Mouse (Mus musculus): Measurements from ENCODE around the gene Sgf29. TPM values are rescaled to one million over a fixed set of nuclear protein-coding genes. Genes with fewer than 3 reads are reported as not detected.

Gene Sgf29
- polyA plus RNA-seq (2015; fragmentation: Nextera tagmentation; extraction: Ambion mirVana): 27.7 and 28.8 TPM in 2 replicates

GRCm38 (mm10) chr7:126649231-126650051 is at the start of gene Sgf29:
Gene Sgf29 (plus strand): TSS chr7:126649309.
- H3K36me3 ChIP-seq: no peaks in the 10 kb centered on the region
- H3K9ac ChIP-seq: peak within 1 kb of the TSS; percentile 87
- ATAC-seq (ENCODE audit: extremely low read depth, insufficient number of reproducible peaks, low FRiP score, low TSS enrichment): peak; percentile 97
- WGBS: under 1% methylated on average over 57 of the region's 57 CpGs
- no peaks in the 10 kb centered on the region for H3K9me3 ChIP-seq
- H3K27ac ChIP-seq (replicated peaks): peak within 1 kb of the TSS; percentile 94
- peaks cover 19% of the 10 kb centered on the region for H3K4me1 ChIP-seq
- H3K27me3 ChIP-seq (replicated peaks): no peaks in the 10 kb centered on the region
- H3K4me3 ChIP-seq: peak within 1 kb of the TSS; percentile 67
- H3K4me2 ChIP-seq: peak within 1 kb of the TSS; percentile 81

GRCm38 (mm10) chr7:126601896-126602295 is 47.2 kb upstream of the Sgf29 start:
- no peak overlapping the region for H3K4me3 ChIP-seq
- no peaks in the 10 kb centered on the region for H3K36me3 ChIP-seq
- H3K9ac ChIP-seq: no peak overlapping the region
- no peak for ATAC-seq (ENCODE audit: extremely low read depth, insufficient number of reproducible peaks, low FRiP score, low TSS enrichment)
- H3K27me3 ChIP-seq (replicated peaks): no peaks in the 10 kb centered on the region
- H3K4me2 ChIP-seq: no peak overlapping the region
- WGBS: 49% methylated on average over 4 of the region's 5 CpGs
- no peaks in the 10 kb centered on the region for H3K4me1 ChIP-seq
- no peak overlapping the region for H3K27ac ChIP-seq (replicated peaks)
- no peaks in the 10 kb centered on the region for H3K9me3 ChIP-seq

- H3K9me3 ChIP-seq: no peaks in the 10 kb centered on the region
- no peaks in the 10 kb centered on the region for H3K27me3 ChIP-seq (replicated peaks)
- whole genome bisulfite sequencing: 69% methylated on average over 3 of the region's 3 CpGs
Observed at GRCm38 (mm10) chr7:126602650-126603049, 46.5 kb upstream of the Sgf29 start.

DNA sequence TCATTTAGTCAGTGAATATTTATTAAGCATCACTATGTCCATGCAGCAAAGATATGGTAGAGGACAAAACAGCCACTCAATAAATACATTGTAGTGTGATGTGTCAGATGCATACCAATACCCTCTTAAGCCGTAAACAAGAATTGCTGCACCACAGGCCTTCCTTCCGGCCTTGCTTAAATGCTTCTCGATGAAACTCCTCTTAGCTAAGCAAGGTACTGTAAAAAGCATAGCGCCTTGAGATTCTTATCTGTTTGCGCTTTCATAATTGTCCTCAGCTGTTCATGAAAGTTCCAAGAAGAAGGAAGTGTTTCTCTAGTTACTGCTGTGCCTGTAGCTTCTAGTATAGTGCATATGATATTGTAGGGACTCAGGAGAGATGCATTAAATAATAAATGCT is 42.5 kb upstream of the Sgf29 start:
- Histone ChIP-seq H3K27me3 (replicated peaks) (no peaks in the 10 kb centered on the region), H3K9ac (no peak overlapping the region), H3K27ac (replicated peaks) (no peak overlapping the region), H3K4me2 (no peak overlapping the region), H3K4me3 (no peak overlapping the region), H3K4me1 (no peaks in the 10 kb centered on the region), H3K36me3 (no peaks in the 10 kb centered on the region), H3K9me3 (no peaks in the 10 kb centered on the region)
- WGBS: 75% methylated on average over 5 of the region's 5 CpGs
- ATAC-seq (ENCODE audit: extremely low read depth, insufficient number of reproducible peaks, low FRiP score, low TSS enrichment): no peak

More at GRCm38 (mm10) chr7:126602650-126603049, 46.5 kb upstream of the Sgf29 start:
- no peak overlapping the region for H3K4me2 ChIP-seq
- no peak overlapping the region for H3K4me3 ChIP-seq
- H3K27ac ChIP-seq (replicated peaks): no peak overlapping the region
- no peak for ATAC-seq (ENCODE audit: extremely low read depth, insufficient number of reproducible peaks, low FRiP score, low TSS enrichment)
- H3K4me1 ChIP-seq: no peaks in the 10 kb centered on the region
- no peak overlapping the region for H3K9ac ChIP-seq
- H3K36me3 ChIP-seq: no peaks in the 10 kb centered on the region

DNA sequence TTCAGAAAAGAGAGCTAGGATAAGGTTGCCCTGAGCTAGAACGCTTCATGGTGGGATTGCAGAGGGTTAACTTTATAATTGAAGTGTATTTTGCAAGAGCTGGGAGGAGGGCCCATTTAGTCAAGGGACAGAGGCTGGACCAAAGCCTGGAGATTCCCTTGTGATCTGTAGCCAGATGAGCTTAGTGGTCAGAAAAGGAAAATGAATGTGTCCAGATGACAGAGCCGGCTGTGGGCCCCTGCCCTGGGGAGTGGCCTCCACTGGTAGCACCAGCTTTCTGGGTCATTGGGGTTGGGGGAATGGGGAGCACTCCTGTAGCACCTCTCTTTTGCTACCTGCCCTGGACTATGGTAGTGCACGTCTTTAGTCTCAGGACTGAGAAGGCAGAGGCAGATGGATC is 42.0 kb upstream of the Sgf29 start:
- H3K27ac ChIP-seq (replicated peaks): no peak overlapping the region
- no peak for ATAC-seq (ENCODE audit: extremely low read depth, insufficient number of reproducible peaks, low FRiP score, low TSS enrichment)
- H3K36me3 ChIP-seq: no peaks in the 10 kb centered on the region
- no peaks in the 10 kb centered on the region for H3K4me1 ChIP-seq
- H3K9ac ChIP-seq: no peak overlapping the region
- H3K4me3 ChIP-seq: no peak overlapping the region
- no peaks in the 10 kb centered on the region for H3K27me3 ChIP-seq (replicated peaks)
- WGBS: 83% methylated on average over 3 of the region's 3 CpGs
- H3K9me3 ChIP-seq: no peaks in the 10 kb centered on the region
- no peak overlapping the region for H3K4me2 ChIP-seq

- H3K4me3 ChIP-seq: no peak overlapping the region
- ATAC-seq (ENCODE audit: extremely low read depth, insufficient number of reproducible peaks, low FRiP score, low TSS enrichment): no peak
- H3K4me1 ChIP-seq: no peaks in the 10 kb centered on the region
- H3K9me3 ChIP-seq: no peaks in the 10 kb centered on the region
- no peak overlapping the region for H3K4me2 ChIP-seq
- H3K9ac ChIP-seq: no peak overlapping the region
- H3K27ac ChIP-seq (replicated peaks): no peak overlapping the region
- WGBS: 75% methylated on average over 5 of the region's 5 CpGs
- no peaks in the 10 kb centered on the region for H3K27me3 ChIP-seq (replicated peaks)
- no peaks in the 10 kb centered on the region for H3K36me3 ChIP-seq
Observed at GRCm38 (mm10) chr7:126607796-126608195, 41.3 kb upstream of the Sgf29 start.

- Histone ChIP-seq H3K4me2 (no peak overlapping the region), H3K36me3 (no peaks in the 10 kb centered on the region), H3K27me3 (replicated peaks) (no peaks in the 10 kb centered on the region), H3K4me3 (no peak overlapping the region), H3K9ac (no peak overlapping the region), H3K27ac (replicated peaks) (no peak overlapping the region), H3K9me3 (peaks cover 5% of the 10 kb centered on the region; the same call in 1 of the 2 replicates), H3K4me1 (no peaks in the 10 kb centered on the region)
- ATAC-seq (ENCODE audit: extremely low read depth, insufficient number of reproducible peaks, low FRiP score, low TSS enrichment): no peak
- WGBS: 61% methylated on average over 3 of the region's 3 CpGs
Observed at GRCm38 (mm10) chr7:126612736-126613135, 36.4 kb upstream of the Sgf29 start.

GRCm38 (mm10) chr7:126616707-126617106 is 32.4 kb upstream of the Sgf29 start:
- Histone ChIP-seq H3K27ac (replicated peaks) (no peak overlapping the region), H3K4me3 (no peak overlapping the region), H3K9ac (no peak overlapping the region), H3K27me3 (replicated peaks) (no peaks in the 10 kb centered on the region), H3K36me3 (no peaks in the 10 kb centered on the region), H3K4me1 (peaks cover 2% of the 10 kb centered on the region), H3K9me3 (peaks cover 5% of the 10 kb centered on the region; the same call in 1 of the 2 replicates), H3K4me2 (no peak overlapping the region)
- WGBS: 60% methylated on average over 3 of the region's 3 CpGs
- no peak for ATAC-seq (ENCODE audit: extremely low read depth, insufficient number of reproducible peaks, low FRiP score, low TSS enrichment)

GRCm38 (mm10) chr7:126619559-126620275 is 29.4 kb upstream of the Sgf29 start:
- 0 out of 2 replicates have a peak, but pooled peaks cover 2% of the 10 kb centered on the region for H3K27me3 ChIP-seq (replicated peaks)
- no peaks in the 10 kb centered on the region for H3K9me3 ChIP-seq
- H3K4me3 ChIP-seq: no peak overlapping the region
- H3K27ac ChIP-seq (replicated peaks): no peak overlapping the region
- H3K4me1 ChIP-seq: peaks cover 10% of the 10 kb centered on the region
- WGBS: 70% methylated on average over 10 of the region's 10 CpGs
- H3K4me2 ChIP-seq: no peak overlapping the region
- H3K9ac ChIP-seq: no peak overlapping the region
- no peak for ATAC-seq (ENCODE audit: extremely low read depth, insufficient number of reproducible peaks, low FRiP score, low TSS enrichment)
- H3K36me3 ChIP-seq: no peaks in the 10 kb centered on the region

- H3K27ac ChIP-seq (replicated peaks): peak overlapping the region; percentile 41; the same call in 1 of the 2 replicates
Observed at GRCm38 (mm10) chr7:126621452-126622359, 27.4 kb upstream of the Sgf29 start.

DNA sequence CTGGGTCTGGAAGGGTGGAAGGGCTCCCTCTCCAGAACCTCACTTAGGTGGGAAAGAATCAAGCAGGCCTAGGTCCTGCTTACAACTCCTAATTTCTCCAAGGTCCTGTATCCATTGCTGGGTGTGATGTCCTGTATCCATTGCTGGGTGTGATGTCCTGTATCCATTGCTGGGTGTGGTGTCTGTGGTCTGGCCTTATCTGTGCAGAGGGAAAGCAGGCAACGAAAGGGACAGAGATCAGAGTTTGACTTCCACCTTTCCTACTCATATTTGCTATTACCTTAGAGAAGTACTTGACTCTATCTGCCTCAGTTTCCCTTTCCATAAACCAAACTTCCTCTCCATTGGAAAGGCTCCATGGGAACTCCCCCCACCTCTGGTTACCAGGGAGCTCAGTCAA is 25.7 kb upstream of the Sgf29 start:
- 61% methylated on average over 1 of the region's 1 CpGs for WGBS
- H3K4me2 ChIP-seq: no peak overlapping the region
- ATAC-seq (ENCODE audit: extremely low read depth, insufficient number of reproducible peaks, low FRiP score, low TSS enrichment): no peak
- peaks cover 32% of the 10 kb centered on the region for H3K4me1 ChIP-seq
- no peak overlapping the region for H3K4me3 ChIP-seq
- H3K9ac ChIP-seq: no peak overlapping the region
- no peaks in the 10 kb centered on the region for H3K36me3 ChIP-seq
- no peak overlapping the region for H3K27ac ChIP-seq (replicated peaks)
- H3K27me3 ChIP-seq (replicated peaks): 0 out of 2 replicates have a peak, but pooled peaks cover 3% of the 10 kb centered on the region
- H3K9me3 ChIP-seq: no peaks in the 10 kb centered on the region

More at GRCm38 (mm10) chr7:126621452-126622359, 27.4 kb upstream of the Sgf29 start:
- WGBS: 57% methylated on average over 9 of the region's 9 CpGs
- H3K4me3 ChIP-seq: no peak overlapping the region
- no peak overlapping the region for H3K9ac ChIP-seq
- peaks cover 25% of the 10 kb centered on the region for H3K4me1 ChIP-seq
- no peak for ATAC-seq (ENCODE audit: extremely low read depth, insufficient number of reproducible peaks, low FRiP score, low TSS enrichment)
- 0 out of 2 replicates have a peak, but pooled peaks cover 3% of the 10 kb centered on the region for H3K27me3 ChIP-seq (replicated peaks)
- H3K9me3 ChIP-seq: no peaks in the 10 kb centered on the region
- no peak overlapping the region for H3K4me2 ChIP-seq
- H3K36me3 ChIP-seq: no peaks in the 10 kb centered on the region

All from heart, embryonic 13.5 days (tissue).